Mouse (Mus musculus): Measurements from ENCODE around the gene Vmn1r1. TPM values are rescaled to one million over a fixed set of nuclear protein-coding genes. Genes with fewer than 3 reads are reported as not detected.
"Not testable (repeated sequence)": the region's sequence is repeated elsewhere in the genome, so short reads cannot be mapped to it uniquely, and the experiment has no call there.

Gene Vmn1r1
- total and polyA plus RNA-seq, 3 experiments: 0.22 TPM; not detected in 2

- DNase-seq (ENCODE audit: low spot score): no peak
- Histone ChIP-seq H3K4me3 (ENCODE audit: low read depth, low read length) (no peak overlapping the region), H3K9me3 (replicated peaks) (peaks cover 2% of the 10 kb centered on the region; the same call in 1 of the 2 replicates), H3K27me3 (ENCODE audit: insufficient read depth, low read length) (no peaks in the 10 kb centered on the region), H3K36me3 (replicated peaks) (no peaks in the 10 kb centered on the region), H3K4me1 (ENCODE audit: insufficient read depth, low read depth, low read length) (no peaks in the 10 kb centered on the region)
- ATAC-seq (ENCODE audit: extremely low read depth, insufficient number of reproducible peaks, low FRiP score, poor library complexity, severe bottlenecking): no peak
- TF ChIP-seq TAL1 (conservative IDR thresholded peaks at IDR 0.05; ENCODE audit: low read depth, low read length) (no peak), CTCF (IDR thresholded peaks at IDR 0.05; ENCODE audit: low read depth, low read length) (no peak), GATA2 (IDR thresholded peaks at IDR 0.05; ENCODE audit: borderline replicate concordance, low read depth, low read length) (no peak), GATA1 (IDR thresholded peaks at IDR 0.05; ENCODE audit: borderline replicate concordance, low read length) (no peak), POLR2AphosphoS5 (IDR thresholded peaks at IDR 0.05; ENCODE audit: insufficient replicate concordance, low read depth, low read length) (no peak)
Measured at GRCm38 (mm10) chr1:182181456-182182305, 17.4 kb upstream of the Vmn1r1 start.

GRCm38 (mm10) chr1:182176985-182177384 lies 12.7 kb upstream of the Vmn1r1 start:
- not testable (repeated sequence) for H3K4me1 ChIP-seq (ENCODE audit: insufficient read depth, low read depth, low read length); H3K4me3 ChIP-seq (ENCODE audit: low read depth, low read length)

GRCm38 (mm10) chr1:182170206-182170605 lies 5.9 kb upstream of the Vmn1r1 start:
- not testable (repeated sequence) for H3K4me3 ChIP-seq (ENCODE audit: low read depth, low read length); ATAC-seq (ENCODE audit: extremely low read depth, insufficient number of reproducible peaks, low FRiP score, poor library complexity, severe bottlenecking); H3K36me3 ChIP-seq (replicated peaks); H3K27me3 ChIP-seq (ENCODE audit: insufficient read depth, low read length); DNase-seq (ENCODE audit: low spot score); H3K4me1 ChIP-seq (ENCODE audit: insufficient read depth, low read depth, low read length)
- H3K9me3 ChIP-seq (replicated peaks): peaks cover 14% of the 10 kb centered on the region

More at GRCm38 (mm10) chr1:182176985-182177384, 12.7 kb upstream of the Vmn1r1 start:
- not testable (repeated sequence) for H3K36me3 ChIP-seq (replicated peaks); H3K27me3 ChIP-seq (ENCODE audit: insufficient read depth, low read length); ATAC-seq (ENCODE audit: extremely low read depth, insufficient number of reproducible peaks, low FRiP score, poor library complexity, severe bottlenecking); DNase-seq (ENCODE audit: low spot score); H3K9me3 ChIP-seq (replicated peaks)

- no peak for TF ChIP-seq POLR2AphosphoS5 (IDR thresholded peaks at IDR 0.05; ENCODE audit: insufficient replicate concordance, low read depth, low read length)
- TF ChIP-seq GATA1 (IDR thresholded peaks at IDR 0.05; ENCODE audit: borderline replicate concordance, low read length): no peak
- no peak for TF ChIP-seq CTCF (IDR thresholded peaks at IDR 0.05; ENCODE audit: low read depth, low read length)
- no peak for TF ChIP-seq GATA2 (IDR thresholded peaks at IDR 0.05; ENCODE audit: borderline replicate concordance, low read depth, low read length)
- no peak for TF ChIP-seq TAL1 (conservative IDR thresholded peaks at IDR 0.05; ENCODE audit: low read depth, low read length)
- ATAC-seq (ENCODE audit: extremely low read depth, insufficient number of reproducible peaks, low FRiP score, poor library complexity, severe bottlenecking): no peak
Measured at GRCm38 (mm10) chr1:182162951-182163350, 1.3 kb downstream of the Vmn1r1 start.

GRCm38 (mm10) chr1:182159575-182159974 lies 4.7 kb downstream of the Vmn1r1 start:
- ATAC-seq (ENCODE audit: extremely low read depth, insufficient number of reproducible peaks, low FRiP score, poor library complexity, severe bottlenecking) (no peak), DNase-seq (ENCODE audit: low spot score) (no peak)
- H3K27me3 ChIP-seq (ENCODE audit: insufficient read depth, low read length): 0 out of 2 replicates have a peak, but pooled peaks cover 3% of the 10 kb centered on the region
- H3K9me3 ChIP-seq (replicated peaks): no peaks in the 10 kb centered on the region
- 0 out of 2 replicates have a peak, but pooled peaks cover 5% of the 10 kb centered on the region for H3K4me1 ChIP-seq (ENCODE audit: insufficient read depth, low read depth, low read length)
- H3K36me3 ChIP-seq (replicated peaks): no peaks in the 10 kb centered on the region
- no peak overlapping the region for H3K4me3 ChIP-seq (ENCODE audit: low read depth, low read length)
- TF ChIP-seq GATA1 (IDR thresholded peaks at IDR 0.05; ENCODE audit: borderline replicate concordance, low read length) (no peak), TAL1 (conservative IDR thresholded peaks at IDR 0.05; ENCODE audit: low read depth, low read length) (no peak), GATA2 (IDR thresholded peaks at IDR 0.05; ENCODE audit: borderline replicate concordance, low read depth, low read length) (no peak), CTCF (IDR thresholded peaks at IDR 0.05; ENCODE audit: low read depth, low read length) (no peak), POLR2AphosphoS5 (IDR thresholded peaks at IDR 0.05; ENCODE audit: insufficient replicate concordance, low read depth, low read length) (no peak)

More at GRCm38 (mm10) chr1:182162951-182163350, 1.3 kb downstream of the Vmn1r1 start:
- no peak for DNase-seq (ENCODE audit: low spot score)
- Histone ChIP-seq H3K9me3 (replicated peaks) (no peaks in the 10 kb centered on the region), H3K4me1 (ENCODE audit: insufficient read depth, low read depth, low read length) (0 out of 2 replicates have a peak, but pooled peaks cover 5% of the 10 kb centered on the region), H3K36me3 (replicated peaks) (no peaks in the 10 kb centered on the region), H3K27me3 (ENCODE audit: insufficient read depth, low read length) (0 out of 2 replicates have a peak, but pooled peaks cover 3% of the 10 kb centered on the region), H3K4me3 (ENCODE audit: low read depth, low read length) (no peak overlapping the region)

GRCm38 (mm10) chr1:182157734-182158133 lies 6.6 kb downstream of the Vmn1r1 start:
- H3K9me3 ChIP-seq (replicated peaks): no peaks in the 10 kb centered on the region
- TF ChIP-seq GATA1 (IDR thresholded peaks at IDR 0.05; ENCODE audit: borderline replicate concordance, low read length) (no peak), POLR2AphosphoS5 (IDR thresholded peaks at IDR 0.05; ENCODE audit: insufficient replicate concordance, low read depth, low read length) (no peak), CTCF (IDR thresholded peaks at IDR 0.05; ENCODE audit: low read depth, low read length) (no peak), GATA2 (IDR thresholded peaks at IDR 0.05; ENCODE audit: borderline replicate concordance, low read depth, low read length) (no peak), TAL1 (conservative IDR thresholded peaks at IDR 0.05; ENCODE audit: low read depth, low read length) (no peak)
- 0 out of 2 replicates have a peak, but pooled peaks cover 3% of the 10 kb centered on the region for H3K27me3 ChIP-seq (ENCODE audit: insufficient read depth, low read length)
- 0 out of 2 replicates have a peak, but pooled peaks cover 5% of the 10 kb centered on the region for H3K4me1 ChIP-seq (ENCODE audit: insufficient read depth, low read depth, low read length)
- ATAC-seq (ENCODE audit: extremely low read depth, insufficient number of reproducible peaks, low FRiP score, poor library complexity, severe bottlenecking): no peak
- H3K4me3 ChIP-seq (ENCODE audit: low read depth, low read length): no peak overlapping the region
- no peaks in the 10 kb centered on the region for H3K36me3 ChIP-seq (replicated peaks)
- DNase-seq (ENCODE audit: low spot score): no peak
